Mouse (Mus musculus): Measurements from ENCODE around the gene 2010111I01Rik.

- TF ChIP-seq CTCF (IDR thresholded peaks at IDR 0.05; ENCODE audit: low read depth) (no peak), EP300 (IDR thresholded peaks at IDR 0.05; ENCODE audit: low read depth) (no peak)
These were observed 278.9 kb downstream of the 2010111I01Rik start for GRCm38 (mm10) chr13:63243586-63243985.

Data from liver, embryonic 14.5 days (tissue).